Mouse (Mus musculus): ENCODE data around the gene Adcy5. TPM values are rescaled to one million over a fixed set of nuclear protein-coding genes. Genes with fewer than 3 reads are reported as not detected.
A peak's percentile ranks its signal among the peaks of the same experiment; 100 is the strongest.

The Adcy5 gene
- polyA plus RNA-seq, 2 experiments = 2.5 to 10.1 TPM

DNA sequence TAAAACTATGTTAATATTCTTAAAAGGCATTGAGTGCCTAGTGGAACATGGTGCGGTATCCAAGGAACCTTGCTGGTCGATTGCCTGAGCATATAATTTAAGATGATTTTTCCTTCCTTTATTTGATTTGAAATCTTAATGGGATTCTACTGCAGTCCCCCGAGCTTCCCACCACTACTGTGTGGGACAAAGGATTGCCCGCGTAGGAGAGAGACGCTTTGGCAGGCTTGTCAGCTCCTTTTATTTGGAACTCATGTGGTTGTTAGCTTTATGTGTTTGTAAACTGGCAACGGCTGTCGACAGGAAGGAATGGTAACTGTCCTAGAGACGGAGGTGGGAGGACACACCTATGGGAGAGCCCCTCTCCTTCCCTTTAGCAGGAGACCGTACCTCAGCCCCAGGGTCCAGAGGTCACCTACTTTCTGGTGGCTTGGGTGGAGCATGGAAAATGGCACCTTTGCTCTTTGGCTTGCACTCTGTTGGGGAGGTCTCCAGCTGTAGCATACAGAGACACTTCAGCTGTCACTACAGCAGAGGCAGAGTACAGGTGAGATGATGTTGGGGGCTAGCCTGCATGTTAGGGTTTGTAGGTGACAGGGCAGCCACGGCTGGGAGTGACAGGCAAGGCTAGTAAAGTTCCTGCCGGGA lies 84.8 kb downstream of the Adcy5 start:
- no peaks in the 10 kb centered on the region for H3K27me3 ChIP-seq (ENCODE audit: control insufficient read depth, insufficient read depth, low read length)
- H3K4me1 ChIP-seq (ENCODE audit: control insufficient read depth, insufficient read depth, low read length) = peaks cover 9% of the 10 kb centered on the region
- no peak overlapping the region for H3K4me3 ChIP-seq (replicated peaks; ENCODE audit: low read length)
- no peak for TF ChIP-seq POLR2A (IDR thresholded peaks at IDR 0.05; ENCODE audit: borderline replicate concordance, extremely low read depth, insufficient read depth, insufficient read length)
- no peak overlapping the region for H3K4me2 ChIP-seq (replicated peaks; ENCODE audit: low read depth, low read length, severe bottlenecking)
- H3K36me3 ChIP-seq (ENCODE audit: control insufficient read depth, insufficient read depth, low read length) = no peaks in the 10 kb centered on the region
- no peak for ATAC-seq (ENCODE audit: low FRiP score, low read depth)
- H3K27ac ChIP-seq (replicated peaks; ENCODE audit: low read depth, low read length) = no peak overlapping the region
- no peaks in the 10 kb centered on the region for H3K9me3 ChIP-seq (ENCODE audit: control insufficient read depth, low read length)
- 63% methylated on average over 12 of the region's 12 CpGs for WGBS
- no peak for DNase-seq (ENCODE audit: low spot score)
- H3K9ac ChIP-seq (ENCODE audit: low read depth, low read length, severe bottlenecking) = no peak overlapping the region

GRCm38 (mm10) chr16:35239966-35240730 lies 85.5 kb downstream of the Adcy5 start:
- no peak overlapping the region for H3K9ac ChIP-seq (ENCODE audit: low read depth, low read length, severe bottlenecking)

DNA sequence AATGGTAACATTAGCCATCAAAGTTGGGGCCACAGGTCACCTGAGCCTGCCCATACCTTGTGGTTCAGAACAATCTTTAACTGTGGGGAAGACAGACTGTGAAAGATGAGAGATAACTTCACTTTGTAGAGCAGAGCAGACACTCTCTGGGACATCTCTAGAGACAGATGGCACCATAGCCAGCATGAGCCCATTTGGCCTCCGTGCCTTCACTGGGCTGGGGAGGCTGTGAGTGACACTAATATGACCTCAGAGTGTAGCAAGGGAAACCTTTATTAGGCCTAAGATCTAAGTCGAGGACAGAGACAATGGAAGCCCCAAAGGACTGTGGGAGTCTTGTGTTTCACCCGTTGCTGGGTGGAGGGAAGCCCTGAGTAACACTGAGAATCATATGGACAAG lies 92.7 kb downstream of the Adcy5 start:
- H3K9ac ChIP-seq (ENCODE audit: low read depth, low read length, severe bottlenecking) = no peak overlapping the region
- H3K36me3 ChIP-seq (ENCODE audit: control insufficient read depth, insufficient read depth, low read length) = no peaks in the 10 kb centered on the region
- H3K4me2 ChIP-seq (replicated peaks; ENCODE audit: low read depth, low read length, severe bottlenecking) = no peak overlapping the region
- DNase-seq (ENCODE audit: low spot score) = no peak
- no peak overlapping the region for H3K27ac ChIP-seq (replicated peaks; ENCODE audit: low read depth, low read length)
- no peaks in the 10 kb centered on the region for H3K27me3 ChIP-seq (ENCODE audit: control insufficient read depth, insufficient read depth, low read length)
- no peak for ATAC-seq (ENCODE audit: low FRiP score, low read depth)
- WGBS = 56% methylated on average over 3 of the region's 3 CpGs
- no peak for TF ChIP-seq POLR2A (IDR thresholded peaks at IDR 0.05; ENCODE audit: borderline replicate concordance, extremely low read depth, insufficient read depth, insufficient read length)
- no peak overlapping the region for H3K4me3 ChIP-seq (replicated peaks; ENCODE audit: low read length)
- no peaks in the 10 kb centered on the region for H3K9me3 ChIP-seq (ENCODE audit: control insufficient read depth, low read length)
- no peaks in the 10 kb centered on the region for H3K4me1 ChIP-seq (ENCODE audit: control insufficient read depth, insufficient read depth, low read length)

More at GRCm38 (mm10) chr16:35239966-35240730, 85.5 kb downstream of the Adcy5 start:
- DNase-seq (ENCODE audit: low spot score) = no peak
- Histone ChIP-seq H3K27me3 (ENCODE audit: control insufficient read depth, insufficient read depth, low read length) (no peaks in the 10 kb centered on the region), H3K4me1 (ENCODE audit: control insufficient read depth, insufficient read depth, low read length) (peaks cover 9% of the 10 kb centered on the region), H3K4me3 (replicated peaks; ENCODE audit: low read length) (no peak overlapping the region), H3K36me3 (ENCODE audit: control insufficient read depth, insufficient read depth, low read length) (no peaks in the 10 kb centered on the region), H3K27ac (replicated peaks; ENCODE audit: low read depth, low read length) (no peak overlapping the region), H3K4me2 (replicated peaks; ENCODE audit: low read depth, low read length, severe bottlenecking) (no peak overlapping the region), H3K9me3 (ENCODE audit: control insufficient read depth, low read length) (no peaks in the 10 kb centered on the region)
- ATAC-seq (ENCODE audit: low FRiP score, low read depth) = no peak
- WGBS = 73% methylated on average over 4 of the region's 4 CpGs
- no peak for TF ChIP-seq POLR2A (IDR thresholded peaks at IDR 0.05; ENCODE audit: borderline replicate concordance, extremely low read depth, insufficient read depth, insufficient read length)

DNA sequence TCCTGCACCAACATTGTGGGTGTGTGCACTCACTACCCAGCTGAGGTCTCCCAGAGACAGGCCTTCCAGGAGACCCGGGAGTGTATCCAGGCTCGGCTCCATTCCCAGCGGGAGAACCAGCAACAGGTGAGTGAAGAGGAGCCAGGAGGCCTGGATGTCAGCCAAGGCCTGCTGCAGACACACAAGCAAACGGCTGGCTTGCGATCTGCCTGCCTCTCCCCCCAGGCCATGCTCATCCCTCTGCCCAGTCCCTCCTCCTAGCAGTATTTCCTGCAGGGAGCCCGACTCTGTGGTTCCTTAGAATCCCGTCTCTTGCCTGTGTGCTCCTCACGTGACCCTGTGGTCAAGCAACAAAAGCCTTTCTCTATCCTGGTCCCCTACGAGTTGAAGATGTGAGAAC lies 94.1 kb downstream of the Adcy5 start:
- TF ChIP-seq POLR2A (IDR thresholded peaks at IDR 0.05; ENCODE audit: borderline replicate concordance, extremely low read depth, insufficient read depth, insufficient read length) = no peak
- H3K36me3 ChIP-seq (ENCODE audit: control insufficient read depth, insufficient read depth, low read length) = no peaks in the 10 kb centered on the region
- H3K27ac ChIP-seq (replicated peaks; ENCODE audit: low read depth, low read length) = no peak overlapping the region
- H3K9ac ChIP-seq (ENCODE audit: low read depth, low read length, severe bottlenecking) = no peak overlapping the region
- 40% methylated on average over 9 of the region's 9 CpGs for WGBS
- H3K4me3 ChIP-seq (replicated peaks; ENCODE audit: low read length) = no peak overlapping the region
- H3K4me2 ChIP-seq (replicated peaks; ENCODE audit: low read depth, low read length, severe bottlenecking) = no peak overlapping the region
- H3K4me1 ChIP-seq (ENCODE audit: control insufficient read depth, insufficient read depth, low read length) = no peaks in the 10 kb centered on the region
- H3K9me3 ChIP-seq (ENCODE audit: control insufficient read depth, low read length) = no peaks in the 10 kb centered on the region
- DNase-seq (ENCODE audit: low spot score) = peak; percentile 38
- H3K27me3 ChIP-seq (ENCODE audit: control insufficient read depth, insufficient read depth, low read length) = no peaks in the 10 kb centered on the region
- ATAC-seq (ENCODE audit: low FRiP score, low read depth) = no peak

- no peak for TF ChIP-seq POLR2A (IDR thresholded peaks at IDR 0.05; ENCODE audit: borderline replicate concordance, extremely low read depth, insufficient read depth, insufficient read length)
- Histone ChIP-seq H3K4me3 (replicated peaks; ENCODE audit: low read length) (no peak overlapping the region), H3K9me3 (ENCODE audit: control insufficient read depth, low read length) (no peaks in the 10 kb centered on the region), H3K27ac (replicated peaks; ENCODE audit: low read depth, low read length) (no peak overlapping the region), H3K36me3 (ENCODE audit: control insufficient read depth, insufficient read depth, low read length) (no peaks in the 10 kb centered on the region), H3K4me1 (ENCODE audit: control insufficient read depth, insufficient read depth, low read length) (no peaks in the 10 kb centered on the region), H3K27me3 (ENCODE audit: control insufficient read depth, insufficient read depth, low read length) (no peaks in the 10 kb centered on the region), H3K9ac (ENCODE audit: low read depth, low read length, severe bottlenecking) (no peak overlapping the region), H3K4me2 (replicated peaks; ENCODE audit: low read depth, low read length, severe bottlenecking) (no peak overlapping the region)
- no peak for ATAC-seq (ENCODE audit: low FRiP score, low read depth)
- WGBS = 91% methylated on average over 6 of the region's 6 CpGs
- DNase-seq (ENCODE audit: low spot score) = no peak
Measured at GRCm38 (mm10) chr16:35249763-35250162, 95.1 kb downstream of the Adcy5 start.
